In the genomic region with DNA sequence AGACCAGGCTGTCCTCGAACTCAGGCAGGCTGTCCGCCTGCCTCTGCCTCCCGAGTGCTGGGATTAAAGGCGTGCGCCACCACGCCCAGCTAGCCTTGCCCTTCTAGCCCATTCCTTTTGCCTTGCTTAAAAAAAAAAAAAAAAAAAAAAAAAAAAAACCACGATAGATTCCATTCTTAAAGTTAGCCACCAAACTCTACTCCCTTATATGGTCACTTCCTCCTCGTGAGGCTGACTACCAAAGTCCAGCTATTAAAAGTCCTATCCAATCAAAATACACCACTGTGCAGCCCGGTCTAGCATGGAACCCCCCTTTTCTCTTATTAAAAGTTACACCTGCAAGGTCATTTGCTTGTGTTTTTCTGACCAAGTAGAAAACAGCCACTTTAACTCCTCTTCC, we compare ENCODE assay signal across 8 mouse cellular contexts. TPM values are rescaled to one million over a fixed set of nuclear protein-coding genes. Genes with fewer than 3 reads are reported as not detected.
DNase-seq lines count a peak whose midpoint lies in the region; ATAC-seq and TF ChIP-seq lines count a peak whose summit lies in the region.

No protein-coding gene starts in this region.

- H3K4me2 ChIP-seq in heart, embryonic 16.5 days (ENCODE audit: low read depth, low read length): peak overlapping the region; percentile 78; the same call in 1 of the 2 replicates
- peak overlapping the region; percentile 83; the same call in 1 of the 2 replicates for H3K4me2 ChIP-seq in embryonic facial prominence, embryonic 13.5 days
- peak overlapping the region; percentile 87 for H3K4me2 ChIP-seq in myocyte (ENCODE audit: low read depth)

- H3K4me3 ChIP-seq in heart, embryonic 16.5 days (ENCODE audit: low read length): no peak overlapping the region
- H3K4me3 ChIP-seq in embryonic facial prominence, embryonic 13.5 days: peak overlapping the region; percentile 93
- H3K4me3 ChIP-seq in myocyte: peak overlapping the region; percentile 85

- H3K79me2 ChIP-seq in myocyte (ENCODE audit: control insufficient read depth, insufficient read depth): peaks cover 16% of the 10 kb centered on the region

- WGBS in heart, embryonic 16.5 days: 82% methylated on average over 9 of the region's 9 CpGs
- WGBS in embryonic facial prominence, embryonic 13.5 days: 88% methylated on average over 9 of the region's 9 CpGs

- no peak overlapping the region for H3K9ac ChIP-seq in heart, embryonic 16.5 days (ENCODE audit: low read length)
- no peak overlapping the region for H3K9ac ChIP-seq in embryonic facial prominence, embryonic 13.5 days

- no peak for ATAC-seq in heart, embryonic 16.5 days (replicated peaks; ENCODE audit: extremely low read depth, insufficient read depth, low FRiP score)
- no peak for ATAC-seq in embryonic facial prominence, embryonic 13.5 days (ENCODE audit: insufficient number of reproducible peaks, insufficient read depth, low FRiP score, low TSS enrichment, low read depth)

- DNase-seq in heart, adult 11 months: no peak
- DNase-seq in kidney, adult 9 months: peak; percentile 78
- DNase-seq in left cerebral cortex, postnatal 10 days (ENCODE audit: extremely low spot score in 1 of 2, low spot score in 2 of 2): no peak
- DNase-seq in cerebellum, postnatal 10 days: no peak
- no peak for DNase-seq in adrenal gland, postnatal 25 days

- intact Hi-C loops in left cerebral cortex, postnatal 10 days (cut with DNase I): loop anchor here (10.0 kb wide), 1 partner anchor 341 kb away; no protein-coding TSS in a partner anchor

- H3ac ChIP-seq in myocyte (ENCODE audit: control insufficient read depth, insufficient read length): no peak overlapping the region

- H3K27me3 ChIP-seq in heart, embryonic 16.5 days (ENCODE audit: control insufficient read depth, insufficient read depth, low read length): no peaks in the 10 kb centered on the region
- H3K27me3 ChIP-seq in embryonic facial prominence, embryonic 13.5 days: no peaks in the 10 kb centered on the region
- H3K27me3 ChIP-seq in myocyte (ENCODE audit: control insufficient read depth, insufficient read depth, insufficient read length): no peaks in the 10 kb centered on the region

- H3K27ac ChIP-seq in heart, embryonic 16.5 days (ENCODE audit: low read length): no peak overlapping the region
- H3K27ac ChIP-seq in embryonic facial prominence, embryonic 13.5 days: no peak overlapping the region

- H3K9me3 ChIP-seq in heart, embryonic 16.5 days (replicated peaks; ENCODE audit: control insufficient read depth, low read length): no peaks in the 10 kb centered on the region
- H3K9me3 ChIP-seq in embryonic facial prominence, embryonic 13.5 days: no peaks in the 10 kb centered on the region

- H3K4me1 ChIP-seq in heart, embryonic 16.5 days (ENCODE audit: control insufficient read depth, insufficient read depth, low read length): peaks cover 14% of the 10 kb centered on the region
- peaks cover 17% of the 10 kb centered on the region for H3K4me1 ChIP-seq in embryonic facial prominence, embryonic 13.5 days

- no peak for TF ChIP-seq POLR2A in myocyte (IDR thresholded peaks at IDR 0.05; ENCODE audit: insufficient read length, low read depth)

- peaks cover 4% of the 10 kb centered on the region; the same call in 1 of the 2 replicates for H3K36me3 ChIP-seq in heart, embryonic 16.5 days (ENCODE audit: control insufficient read depth, insufficient read depth)
- peaks cover 27% of the 10 kb centered on the region for H3K36me3 ChIP-seq in embryonic facial prominence, embryonic 13.5 days
- peaks cover 6% of the 10 kb centered on the region for H3K36me3 ChIP-seq in myocyte (ENCODE audit: control insufficient read depth, insufficient read depth)

TF ChIP-seq in myocyte, 11 proteins besides CTCF, POLR2A, EP300 and RAD21:
- no peak for TF ChIP-seq TCF12 (IDR thresholded peaks at IDR 0.05; ENCODE audit: insufficient read depth, poor library complexity, severe bottlenecking)
- TF ChIP-seq TCF3 (IDR thresholded peaks at IDR 0.05; ENCODE audit: insufficient read length, low read depth): no peak
- peak; percentile 68 for TF ChIP-seq SRF (IDR thresholded peaks at IDR 0.05; ENCODE audit: control insufficient read depth, insufficient read length, low read depth)
- no peak for TF ChIP-seq CEBPB (IDR thresholded peaks at IDR 0.05; ENCODE audit: insufficient read depth, poor library complexity, severe bottlenecking)
- no peak for TF ChIP-seq USF1 (IDR thresholded peaks at IDR 0.05; ENCODE audit: low read depth)
- no peak for TF ChIP-seq MYOD1 (IDR thresholded peaks at IDR 0.05; ENCODE audit: control insufficient read depth in 1 of 3, insufficient read length in 2 of 3, low read depth in 2 of 3)

RNA-seq across cellular contexts. Expression of a gene that starts 1.5 kb away (rescaled TPM):
- polyA plus RNA-seq in heart, embryonic 16.5 days (2015; fragmentation: Nextera tagmentation; extraction: Ambion mirVana): 208 and 247 TPM in 2 replicates
- polyA plus RNA-seq in embryonic facial prominence, embryonic 13.5 days (2015; fragmentation: Nextera tagmentation; extraction: Ambion mirVana): 653 and 689 TPM in 2 replicates
- 3,913 TPM for polyA plus RNA-seq in myocyte (2012; fragmentation: generic; extraction: Trizol)
- total RNA-seq in left cerebral cortex, postnatal 10 days (2021): 100 to 1,000 TPM; 551 to 611 TPM
- 728 and 789 TPM in 2 replicates for total RNA-seq in adrenal gland, postnatal 25 days (2021)

RNA-seq across cellular contexts. Expression of a gene that starts 17.6 kb away (rescaled TPM):
- polyA plus RNA-seq in heart, embryonic 16.5 days (2015; fragmentation: Nextera tagmentation; extraction: Ambion mirVana): 6.1 and 9.9 TPM in 2 replicates
- 11.6 and 14.6 TPM in 2 replicates for polyA plus RNA-seq in embryonic facial prominence, embryonic 13.5 days (2015; fragmentation: Nextera tagmentation; extraction: Ambion mirVana)
- 6.8 TPM for polyA plus RNA-seq in myocyte (2012; fragmentation: generic; extraction: Trizol)
- total RNA-seq in left cerebral cortex, postnatal 10 days (2021): 10 to 100 TPM; 37.6 TPM
- total RNA-seq in adrenal gland, postnatal 25 days (2021): 16.1 and 19.6 TPM in 2 replicates

RNA-seq across cellular contexts. Expression of a gene that starts 30.0 kb away (rescaled TPM):
- 17.7 and 32.1 TPM in 2 replicates for polyA plus RNA-seq in heart, embryonic 16.5 days (2015; fragmentation: Nextera tagmentation; extraction: Ambion mirVana)
- polyA plus RNA-seq in embryonic facial prominence, embryonic 13.5 days (2015; fragmentation: Nextera tagmentation; extraction: Ambion mirVana): 19.0 and 25.2 TPM in 2 replicates
- 80.8 TPM for polyA plus RNA-seq in myocyte (2012; fragmentation: generic; extraction: Trizol)
- 1 to 10 TPM; 7.1 to 9.4 TPM for total RNA-seq in left cerebral cortex, postnatal 10 days (2021)
- total RNA-seq in adrenal gland, postnatal 25 days (2021): 29.3 and 38.0 TPM in 2 replicates

RNA-seq across cellular contexts. Expression of a gene that starts 34.0 kb away (rescaled TPM):
- 0.05 and 0.22 TPM in 2 replicates for polyA plus RNA-seq in heart, embryonic 16.5 days (2015; fragmentation: Nextera tagmentation; extraction: Ambion mirVana)
- polyA plus RNA-seq in embryonic facial prominence, embryonic 13.5 days (2015; fragmentation: Nextera tagmentation; extraction: Ambion mirVana): 1.6 and 1.7 TPM in 2 replicates
- not detected for polyA plus RNA-seq in myocyte (2012; fragmentation: generic; extraction: Trizol)
- not detected for total RNA-seq in left cerebral cortex, postnatal 10 days (2021)
- total RNA-seq in adrenal gland, postnatal 25 days (2021): not detected in 2 replicates
